Mouse (Mus musculus): ENCODE results near the gene Enox1. TPM values are rescaled to one million over a fixed set of nuclear protein-coding genes. Genes with fewer than 3 reads are reported as not detected.
A peak's percentile ranks its signal among the peaks of the same experiment; 100 is the strongest.

Enox1 gene
- polyA plus RNA-seq, 1 experiment: 3.1 TPM

DNA sequence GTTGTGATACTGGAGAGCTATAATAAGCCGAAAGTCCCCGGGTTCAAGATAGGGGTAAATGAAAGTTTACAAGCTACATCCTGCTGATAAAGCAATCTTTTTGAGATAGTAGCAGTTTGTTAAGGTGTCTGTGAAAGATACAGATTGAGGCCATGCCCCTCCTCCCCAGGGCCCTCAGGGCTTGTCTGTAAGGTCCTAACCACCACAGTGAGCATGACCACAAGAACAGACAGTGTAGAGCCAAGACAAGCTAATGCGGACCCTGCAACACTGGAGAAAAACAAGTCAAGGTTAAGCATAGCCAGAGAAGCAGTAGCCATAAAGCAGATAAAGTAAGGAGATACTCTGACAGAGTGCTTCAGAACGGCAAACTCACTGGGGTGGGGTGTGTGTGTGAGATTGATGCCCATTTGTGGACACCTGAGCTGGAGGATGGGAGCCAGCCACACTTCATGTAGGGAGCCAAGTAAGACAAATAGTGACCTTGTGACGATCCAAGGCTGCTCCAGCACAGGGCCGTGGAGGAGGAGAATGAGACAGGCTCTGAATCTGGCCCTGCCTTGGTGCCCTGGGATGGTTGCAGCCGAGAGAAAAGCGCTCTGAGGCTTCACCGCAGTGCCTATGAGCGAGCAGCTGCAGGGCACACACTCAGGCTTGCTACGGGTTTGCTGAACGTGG, 348.0 kb downstream of the Enox1 start:
- Histone ChIP-seq H3K4me3 (ENCODE audit: low read depth, low read length) (no peak overlapping the region), H3K27me3 (ENCODE audit: control insufficient read depth, insufficient read depth, low read length, poor library complexity, severe bottlenecking) (no peaks in the 10 kb centered on the region; the same call in 1 of the 2 replicates), H3K27ac (ENCODE audit: insufficient read depth, low read length) (no peak overlapping the region), H3K36me3 (ENCODE audit: control insufficient read depth, insufficient read depth, low read length, poor library complexity, severe bottlenecking) (no peaks in the 10 kb centered on the region), H3K9ac (ENCODE audit: low read depth, poor library complexity, severe bottlenecking) (no peak overlapping the region), H3K4me1 (ENCODE audit: control insufficient read depth, insufficient read depth, low read length) (peaks cover 3% of the 10 kb centered on the region), H3K9me3 (replicated peaks; ENCODE audit: control insufficient read depth, insufficient read depth, low read length, poor library complexity, severe bottlenecking) (no peaks in the 10 kb centered on the region; the same call in none of the 2 replicates)
- TF ChIP-seq EP300 (IDR thresholded peaks at IDR 0.05; ENCODE audit: insufficient read depth, low read depth, low read length): no peak
- no peak for TF ChIP-seq CTCF (IDR thresholded peaks at IDR 0.05; ENCODE audit: low read depth, low read length)
- no peak for TF ChIP-seq POLR2A (IDR thresholded peaks at IDR 0.05; ENCODE audit: insufficient read depth, low read length)

DNA sequence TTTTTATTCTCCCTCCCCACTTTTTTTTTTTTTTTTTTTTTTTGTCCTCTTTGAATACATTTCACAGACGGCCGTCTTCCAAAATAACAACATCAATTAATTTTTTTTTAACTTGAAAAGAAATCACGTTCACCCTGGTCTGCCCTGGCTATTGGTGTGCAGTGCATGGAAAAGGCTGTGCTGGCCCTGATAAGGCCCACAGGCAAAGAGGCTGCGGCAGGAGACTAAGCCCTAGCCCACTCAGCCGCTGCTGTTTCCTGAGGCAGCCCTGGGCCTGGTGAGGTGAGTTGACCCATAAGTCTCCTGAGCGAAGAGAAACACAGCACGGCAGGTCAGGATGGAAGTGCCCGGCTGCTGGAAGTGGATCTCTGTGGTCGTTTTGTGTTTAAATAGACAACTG, 349.8 kb downstream of the Enox1 start:
- Histone ChIP-seq H3K36me3 (ENCODE audit: control insufficient read depth, insufficient read depth, low read length, poor library complexity, severe bottlenecking) (no peaks in the 10 kb centered on the region), H3K4me1 (ENCODE audit: control insufficient read depth, insufficient read depth, low read length) (peaks cover 5% of the 10 kb centered on the region), H3K27me3 (ENCODE audit: control insufficient read depth, insufficient read depth, low read length, poor library complexity, severe bottlenecking) (no peaks in the 10 kb centered on the region), H3K9ac (ENCODE audit: low read depth, poor library complexity, severe bottlenecking) (no peak overlapping the region), H3K27ac (ENCODE audit: insufficient read depth, low read length) (no peak overlapping the region), H3K4me3 (ENCODE audit: low read depth, low read length) (no peak overlapping the region), H3K9me3 (replicated peaks; ENCODE audit: control insufficient read depth, insufficient read depth, low read length, poor library complexity, severe bottlenecking) (no peaks in the 10 kb centered on the region; the same call in none of the 2 replicates)
- TF ChIP-seq CTCF (IDR thresholded peaks at IDR 0.05; ENCODE audit: low read depth, low read length) (no peak), EP300 (IDR thresholded peaks at IDR 0.05; ENCODE audit: insufficient read depth, low read depth, low read length) (no peak)

DNA sequence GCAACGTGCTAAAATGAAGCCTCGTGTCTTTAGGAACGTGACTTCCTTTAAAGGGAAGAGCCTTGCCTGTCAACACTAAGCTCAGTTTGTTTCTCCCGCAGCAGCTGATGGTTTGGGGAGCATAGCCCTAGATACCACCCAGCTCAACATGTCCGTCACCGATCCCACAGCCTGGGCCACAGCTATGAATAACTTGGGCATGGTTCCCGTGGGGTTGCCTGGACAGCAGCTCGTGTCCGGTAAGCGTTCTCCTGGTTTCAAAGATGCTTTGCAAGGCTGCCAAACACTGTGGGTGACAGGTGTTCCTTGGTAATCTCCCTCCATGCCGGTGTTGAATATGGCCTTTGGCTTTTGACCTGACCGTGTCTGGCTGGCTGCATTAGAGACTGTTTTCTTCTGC, 351.5 kb downstream of the Enox1 start:
- Histone ChIP-seq H3K27ac (ENCODE audit: insufficient read depth, low read length) (no peak overlapping the region), H3K4me1 (ENCODE audit: control insufficient read depth, insufficient read depth, low read length) (peaks cover 5% of the 10 kb centered on the region), H3K9ac (ENCODE audit: low read depth, poor library complexity, severe bottlenecking) (no peak overlapping the region), H3K9me3 (replicated peaks; ENCODE audit: control insufficient read depth, insufficient read depth, low read length, poor library complexity, severe bottlenecking) (no peaks in the 10 kb centered on the region; the same call in none of the 2 replicates), H3K27me3 (ENCODE audit: control insufficient read depth, insufficient read depth, low read length, poor library complexity, severe bottlenecking) (no peaks in the 10 kb centered on the region), H3K4me3 (ENCODE audit: low read depth, low read length) (no peak overlapping the region), H3K36me3 (ENCODE audit: control insufficient read depth, insufficient read depth, low read length, poor library complexity, severe bottlenecking) (no peaks in the 10 kb centered on the region)
- TF ChIP-seq POLR2A (IDR thresholded peaks at IDR 0.05; ENCODE audit: insufficient read depth, low read length): no peak
- no peak for TF ChIP-seq CTCF (IDR thresholded peaks at IDR 0.05; ENCODE audit: low read depth, low read length)
- no peak for TF ChIP-seq EP300 (IDR thresholded peaks at IDR 0.05; ENCODE audit: insufficient read depth, low read depth, low read length)

DNA sequence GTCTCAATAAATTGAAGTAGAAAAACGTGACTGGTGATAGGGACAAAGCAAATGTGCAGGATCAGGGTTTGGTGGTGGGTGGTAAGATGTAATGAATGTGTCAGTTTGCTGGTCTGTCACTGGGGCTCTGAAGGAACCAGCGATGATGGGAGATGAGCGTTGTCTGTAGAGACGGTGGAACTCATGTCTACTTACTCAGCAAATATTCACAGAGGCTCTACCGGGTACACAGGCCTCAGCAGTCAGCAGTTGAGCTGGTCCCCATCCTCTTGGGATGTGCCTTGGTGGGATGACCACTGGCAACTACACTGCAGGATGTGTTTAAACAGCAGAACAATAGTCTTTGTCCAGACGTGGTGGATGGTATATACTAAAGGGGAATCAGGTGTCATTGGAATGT, 352.5 kb downstream of the Enox1 start:
- TF ChIP-seq POLR2A (IDR thresholded peaks at IDR 0.05; ENCODE audit: insufficient read depth, low read length) (no peak), EP300 (IDR thresholded peaks at IDR 0.05; ENCODE audit: insufficient read depth, low read depth, low read length) (0 out of 2 replicates have a peak, but pooled peaks have one; percentile 10), CTCF (IDR thresholded peaks at IDR 0.05; ENCODE audit: low read depth, low read length) (no peak)
- peaks cover 5% of the 10 kb centered on the region for H3K4me1 ChIP-seq (ENCODE audit: control insufficient read depth, insufficient read depth, low read length)

DNA sequence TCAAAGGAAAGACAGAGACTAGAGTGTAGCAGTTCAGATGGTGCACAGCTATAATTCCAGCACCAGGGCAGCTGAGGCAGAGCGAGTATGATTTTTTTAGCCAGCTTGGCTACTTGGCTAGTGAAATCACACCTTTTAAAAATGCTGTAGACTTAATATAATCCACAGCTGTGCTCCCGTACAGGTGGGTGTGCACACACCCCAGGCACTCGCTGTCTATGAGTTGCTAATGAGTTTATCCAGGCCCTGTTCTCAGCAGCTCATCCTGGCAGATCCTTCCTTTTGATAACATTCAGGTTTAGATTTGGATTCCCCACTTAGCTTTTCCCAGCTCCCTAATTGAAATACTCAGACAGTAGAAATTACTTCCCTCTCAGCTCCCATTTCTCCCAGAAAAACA, 353.4 kb downstream of the Enox1 start:
- Histone ChIP-seq H3K9ac (ENCODE audit: low read depth, poor library complexity, severe bottlenecking) (no peak overlapping the region), H3K27me3 (ENCODE audit: control insufficient read depth, insufficient read depth, low read length, poor library complexity, severe bottlenecking) (no peaks in the 10 kb centered on the region)

More for the DNA sequence above, 352.5 kb downstream of the Enox1 start:
- Histone ChIP-seq H3K9me3 (replicated peaks; ENCODE audit: control insufficient read depth, insufficient read depth, low read length, poor library complexity, severe bottlenecking) (no peaks in the 10 kb centered on the region; the same call in none of the 2 replicates), H3K36me3 (ENCODE audit: control insufficient read depth, insufficient read depth, low read length, poor library complexity, severe bottlenecking) (no peaks in the 10 kb centered on the region), H3K27me3 (ENCODE audit: control insufficient read depth, insufficient read depth, low read length, poor library complexity, severe bottlenecking) (no peaks in the 10 kb centered on the region), H3K9ac (ENCODE audit: low read depth, poor library complexity, severe bottlenecking) (no peak overlapping the region), H3K4me3 (ENCODE audit: low read depth, low read length) (no peak overlapping the region), H3K27ac (ENCODE audit: insufficient read depth, low read length) (no peak overlapping the region)

DNA sequence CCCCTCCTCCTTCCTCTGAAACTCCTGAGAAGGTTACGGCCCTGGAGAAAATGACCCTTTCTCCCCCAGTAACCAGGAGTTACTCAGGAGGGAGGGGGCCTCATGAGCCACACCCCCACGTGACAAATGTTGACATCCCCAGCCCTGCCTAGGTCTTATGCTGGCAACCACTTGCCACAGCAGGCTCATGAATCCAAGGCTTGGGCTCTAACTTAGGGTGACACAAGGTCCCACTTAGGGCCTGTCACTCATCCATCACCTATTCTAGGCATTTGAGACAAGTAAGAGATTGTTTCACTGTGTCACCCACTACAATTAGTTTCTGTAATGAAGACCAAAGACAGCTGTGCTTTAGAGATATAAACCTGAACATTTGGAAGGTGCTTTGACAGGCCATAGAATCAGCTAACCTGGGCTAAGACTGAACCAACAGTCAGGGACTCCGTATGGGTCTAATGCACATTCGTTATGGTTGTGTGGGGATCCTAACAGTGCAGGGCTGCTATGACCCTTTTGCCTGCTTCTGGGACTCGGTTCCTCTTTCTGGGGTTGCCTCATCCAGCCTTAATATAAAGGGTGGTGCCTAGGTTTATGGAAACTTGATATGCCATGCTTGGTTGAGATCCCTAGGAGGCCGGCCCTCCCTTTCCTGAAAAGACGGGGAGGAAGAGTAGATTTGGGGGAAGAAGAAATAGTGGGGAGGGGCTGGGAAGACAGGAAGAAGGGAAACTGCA, 354.7 kb downstream of the Enox1 start:
- H3K9ac ChIP-seq (ENCODE audit: low read depth, poor library complexity, severe bottlenecking): no peak overlapping the region
- peaks cover 5% of the 10 kb centered on the region for H3K4me1 ChIP-seq (ENCODE audit: control insufficient read depth, insufficient read depth, low read length)
- H3K36me3 ChIP-seq (ENCODE audit: control insufficient read depth, insufficient read depth, low read length, poor library complexity, severe bottlenecking): no peaks in the 10 kb centered on the region
- TF ChIP-seq POLR2A (IDR thresholded peaks at IDR 0.05; ENCODE audit: insufficient read depth, low read length): no peak
- no peak for TF ChIP-seq EP300 (IDR thresholded peaks at IDR 0.05; ENCODE audit: insufficient read depth, low read depth, low read length)
- no peak for TF ChIP-seq CTCF (IDR thresholded peaks at IDR 0.05; ENCODE audit: low read depth, low read length)
- H3K9me3 ChIP-seq (replicated peaks; ENCODE audit: control insufficient read depth, insufficient read depth, low read length, poor library complexity, severe bottlenecking): no peaks in the 10 kb centered on the region
- H3K27me3 ChIP-seq (ENCODE audit: control insufficient read depth, insufficient read depth, low read length, poor library complexity, severe bottlenecking): no peaks in the 10 kb centered on the region
- H3K27ac ChIP-seq (ENCODE audit: insufficient read depth, low read length): no peak overlapping the region
- H3K4me3 ChIP-seq (ENCODE audit: low read depth, low read length): no peak overlapping the region

More for the DNA sequence above, 353.4 kb downstream of the Enox1 start:
- no peak overlapping the region for H3K4me3 ChIP-seq (ENCODE audit: low read depth, low read length)
- no peak for TF ChIP-seq CTCF (IDR thresholded peaks at IDR 0.05; ENCODE audit: low read depth, low read length)
- TF ChIP-seq EP300 (IDR thresholded peaks at IDR 0.05; ENCODE audit: insufficient read depth, low read depth, low read length): no peak
- TF ChIP-seq POLR2A (IDR thresholded peaks at IDR 0.05; ENCODE audit: insufficient read depth, low read length): no peak
- H3K4me1 ChIP-seq (ENCODE audit: control insufficient read depth, insufficient read depth, low read length): peaks cover 5% of the 10 kb centered on the region
- H3K27ac ChIP-seq (ENCODE audit: insufficient read depth, low read length): peak overlapping the region; percentile 61
- H3K9me3 ChIP-seq (replicated peaks; ENCODE audit: control insufficient read depth, insufficient read depth, low read length, poor library complexity, severe bottlenecking): no peaks in the 10 kb centered on the region
- H3K36me3 ChIP-seq (ENCODE audit: control insufficient read depth, insufficient read depth, low read length, poor library complexity, severe bottlenecking): no peaks in the 10 kb centered on the region

Data from ES-Bruce4 (cell line).